Mouse (Mus musculus): ENCODE results near the gene Parp4. TPM values are rescaled to one million over a fixed set of nuclear protein-coding genes. Genes with fewer than 3 reads are reported as not detected.

Parp4 gene
- 1.9 and 2.3 TPM in 2 replicates for polyA plus RNA-seq (2016; fragmentation: Nextera tagmentation; extraction: Ambion mirVana)

GRCm38 (mm10) chr14:56575416-56575815 lies at the start of gene Parp4, which contains the start of gene Cenpj:
TSS of gene Parp4 (plus strand) at chr14:56575619.
TSS of gene Cenpj (minus strand) at chr14:56575425.
- Histone ChIP-seq H3K9me3 (no peaks in the 10 kb centered on the region), H3K4me2 (peak within 1 kb of the TSS; percentile 80), H3K9ac (replicated peaks) (peak within 1 kb of the TSS; percentile 65), H3K36me3 (no peaks in the 10 kb centered on the region), H3K27me3 (no peaks in the 10 kb centered on the region; the same call in 1 of the 2 replicates), H3K27ac (no peak within 1 kb of the TSS), H3K4me1 (replicated peaks) (peaks cover 13% of the 10 kb centered on the region), H3K4me3 (replicated peaks) (peak within 1 kb of the TSS; percentile 58)
- ATAC-seq (ENCODE audit: insufficient number of reproducible peaks, insufficient read depth, low FRiP score, low TSS enrichment, low read depth) = no peak
- WGBS = under 1% methylated on average over 24 of the region's 24 CpGs

- WGBS = 89% methylated on average over 2 of the region's 2 CpGs
- ATAC-seq (ENCODE audit: insufficient number of reproducible peaks, insufficient read depth, low FRiP score, low TSS enrichment, low read depth) = no peak
- H3K36me3 ChIP-seq = peaks cover 52% of the 10 kb centered on the region
Observed at GRCm38 (mm10) chr14:56530788-56531187, 44.6 kb upstream of the Parp4 start.

GRCm38 (mm10) chr14:56544946-56545345 lies 30.5 kb upstream of the Parp4 start:
- 83% methylated on average over 1 of the region's 1 CpGs for WGBS
- no peaks in the 10 kb centered on the region for H3K27me3 ChIP-seq
- no peak for ATAC-seq (ENCODE audit: insufficient number of reproducible peaks, insufficient read depth, low FRiP score, low TSS enrichment, low read depth)
- no peaks in the 10 kb centered on the region for H3K9me3 ChIP-seq
- H3K27ac ChIP-seq = no peak overlapping the region
- no peaks in the 10 kb centered on the region for H3K4me1 ChIP-seq (replicated peaks)
- no peak overlapping the region for H3K9ac ChIP-seq (replicated peaks)
- H3K36me3 ChIP-seq = peaks cover 27% of the 10 kb centered on the region
- H3K4me2 ChIP-seq = no peak overlapping the region
- H3K4me3 ChIP-seq (replicated peaks) = no peak overlapping the region

More at GRCm38 (mm10) chr14:56530788-56531187, 44.6 kb upstream of the Parp4 start:
- H3K9me3 ChIP-seq = no peaks in the 10 kb centered on the region
- H3K4me2 ChIP-seq = no peak overlapping the region
- no peaks in the 10 kb centered on the region for H3K4me1 ChIP-seq (replicated peaks)
- H3K4me3 ChIP-seq (replicated peaks) = no peak overlapping the region
- no peaks in the 10 kb centered on the region for H3K27me3 ChIP-seq
- no peak overlapping the region for H3K9ac ChIP-seq (replicated peaks)
- H3K27ac ChIP-seq = no peak overlapping the region

- Histone ChIP-seq H3K4me3 (replicated peaks) (no peak overlapping the region), H3K9me3 (no peaks in the 10 kb centered on the region), H3K36me3 (peaks cover 27% of the 10 kb centered on the region), H3K27me3 (no peaks in the 10 kb centered on the region), H3K4me2 (no peak overlapping the region), H3K4me1 (replicated peaks) (no peaks in the 10 kb centered on the region), H3K27ac (no peak overlapping the region), H3K9ac (replicated peaks) (no peak overlapping the region)
- ATAC-seq (ENCODE audit: insufficient number of reproducible peaks, insufficient read depth, low FRiP score, low TSS enrichment, low read depth) = no peak
- 95% methylated on average over 4 of the region's 4 CpGs for WGBS
Observed at GRCm38 (mm10) chr14:56545491-56545890, 29.9 kb upstream of the Parp4 start.

- Histone ChIP-seq H3K9ac (replicated peaks) (no peak overlapping the region), H3K27me3 (no peaks in the 10 kb centered on the region), H3K4me2 (no peak overlapping the region), H3K36me3 (peaks cover 47% of the 10 kb centered on the region), H3K9me3 (no peaks in the 10 kb centered on the region), H3K4me1 (replicated peaks) (no peaks in the 10 kb centered on the region), H3K4me3 (replicated peaks) (no peak overlapping the region), H3K27ac (no peak overlapping the region)
- no peak for ATAC-seq (ENCODE audit: insufficient number of reproducible peaks, insufficient read depth, low FRiP score, low TSS enrichment, low read depth)
- 92% methylated on average over 4 of the region's 4 CpGs for WGBS
Observed at GRCm38 (mm10) chr14:56550960-56551359, 24.5 kb upstream of the Parp4 start.

- ATAC-seq (ENCODE audit: insufficient number of reproducible peaks, insufficient read depth, low FRiP score, low TSS enrichment, low read depth) = no peak
- Histone ChIP-seq H3K36me3 (peaks cover 52% of the 10 kb centered on the region), H3K27me3 (no peaks in the 10 kb centered on the region), H3K4me1 (replicated peaks) (no peaks in the 10 kb centered on the region), H3K9ac (replicated peaks) (no peak overlapping the region), H3K27ac (no peak overlapping the region), H3K9me3 (no peaks in the 10 kb centered on the region), H3K4me2 (no peak overlapping the region), H3K4me3 (replicated peaks) (no peak overlapping the region)
- 85% methylated on average over 6 of the region's 6 CpGs for WGBS
Observed at GRCm38 (mm10) chr14:56552924-56553323, 22.5 kb upstream of the Parp4 start.

- H3K27ac ChIP-seq = no peak overlapping the region
- no peaks in the 10 kb centered on the region for H3K27me3 ChIP-seq
- H3K9ac ChIP-seq (replicated peaks) = no peak overlapping the region
- peaks cover 56% of the 10 kb centered on the region for H3K36me3 ChIP-seq
- no peak overlapping the region for H3K4me3 ChIP-seq (replicated peaks)
- H3K9me3 ChIP-seq = no peaks in the 10 kb centered on the region
- no peak overlapping the region for H3K4me2 ChIP-seq
- no peak for ATAC-seq (ENCODE audit: insufficient number of reproducible peaks, insufficient read depth, low FRiP score, low TSS enrichment, low read depth)
- 94% methylated on average over 7 of the region's 7 CpGs for WGBS
- no peaks in the 10 kb centered on the region for H3K4me1 ChIP-seq (replicated peaks)
Observed at GRCm38 (mm10) chr14:56553331-56553730, 22.1 kb upstream of the Parp4 start.

GRCm38 (mm10) chr14:56554716-56555115 lies 20.7 kb upstream of the Parp4 start:
- Histone ChIP-seq H3K4me1 (replicated peaks) (no peaks in the 10 kb centered on the region), H3K27me3 (no peaks in the 10 kb centered on the region), H3K27ac (no peak overlapping the region), H3K9ac (replicated peaks) (no peak overlapping the region), H3K36me3 (peaks cover 59% of the 10 kb centered on the region), H3K9me3 (no peaks in the 10 kb centered on the region), H3K4me2 (no peak overlapping the region), H3K4me3 (replicated peaks) (no peak overlapping the region)
- 89% methylated on average over 2 of the region's 2 CpGs for WGBS
- ATAC-seq (ENCODE audit: insufficient number of reproducible peaks, insufficient read depth, low FRiP score, low TSS enrichment, low read depth) = no peak

GRCm38 (mm10) chr14:56559134-56559533 lies 16.3 kb upstream of the Parp4 start:
- H3K4me3 ChIP-seq (replicated peaks) = no peak overlapping the region
- H3K27me3 ChIP-seq = no peaks in the 10 kb centered on the region
- H3K4me2 ChIP-seq = no peak overlapping the region
- no peak overlapping the region for H3K9ac ChIP-seq (replicated peaks)
- H3K27ac ChIP-seq = no peak overlapping the region
- no peaks in the 10 kb centered on the region for H3K9me3 ChIP-seq
- WGBS = 93% methylated on average over 3 of the region's 3 CpGs
- H3K36me3 ChIP-seq = peaks cover 48% of the 10 kb centered on the region
- no peaks in the 10 kb centered on the region for H3K4me1 ChIP-seq (replicated peaks)
- no peak for ATAC-seq (ENCODE audit: insufficient number of reproducible peaks, insufficient read depth, low FRiP score, low TSS enrichment, low read depth)

GRCm38 (mm10) chr14:56567476-56567875 lies 7.9 kb upstream of the Parp4 start:
- Histone ChIP-seq H3K9ac (replicated peaks) (no peak overlapping the region), H3K36me3 (peaks cover 18% of the 10 kb centered on the region), H3K27me3 (no peaks in the 10 kb centered on the region), H3K4me2 (no peak overlapping the region), H3K4me1 (replicated peaks) (peaks cover 10% of the 10 kb centered on the region), H3K9me3 (no peaks in the 10 kb centered on the region), H3K4me3 (replicated peaks) (no peak overlapping the region), H3K27ac (no peak overlapping the region)
- WGBS = 79% methylated on average over 7 of the region's 7 CpGs
- no peak for ATAC-seq (ENCODE audit: insufficient number of reproducible peaks, insufficient read depth, low FRiP score, low TSS enrichment, low read depth)

GRCm38 (mm10) chr14:56569041-56569440 lies 6.4 kb upstream of the Parp4 start:
- Histone ChIP-seq H3K9ac (replicated peaks) (no peak overlapping the region), H3K4me1 (replicated peaks) (peaks cover 10% of the 10 kb centered on the region), H3K27ac (no peak overlapping the region), H3K27me3 (no peaks in the 10 kb centered on the region), H3K4me2 (no peak overlapping the region), H3K9me3 (no peaks in the 10 kb centered on the region), H3K4me3 (replicated peaks) (no peak overlapping the region), H3K36me3 (peaks cover 5% of the 10 kb centered on the region)
- no peak for ATAC-seq (ENCODE audit: insufficient number of reproducible peaks, insufficient read depth, low FRiP score, low TSS enrichment, low read depth)
- 74% methylated on average over 4 of the region's 4 CpGs for WGBS
